ENCODE assay signal across 28 mouse cellular contexts in genomic region chr14:31486465-31486864, GRCm38 (mm10). TPM values are rescaled to one million over a fixed set of nuclear protein-coding genes. Genes with fewer than 3 reads are reported as not detected.
DNase-seq lines count a peak whose midpoint lies in the region; ATAC-seq and TF ChIP-seq lines count a peak whose summit lies in the region.
"Had no signal": no experiment of that assay in that cellular context is flagged by ENCODE, and none has a peak within 500 bp of the region (broad histone marks: within the 10 kb centered on the region; RNA-seq: fewer than 3 reads in every experiment).

No protein-coding gene starts in this region.

- H3K36me3 ChIP-seq in forebrain, postnatal 0 days (ENCODE audit: insufficient read depth), result peaks cover 66% of the 10 kb centered on the region
- peaks cover 77% of the 10 kb centered on the region for H3K36me3 ChIP-seq in forebrain, embryonic 15.5 days
- H3K36me3 ChIP-seq in hindbrain, postnatal 0 days (ENCODE audit: insufficient read depth, low read length), result peaks cover 73% of the 10 kb centered on the region
- peaks cover 91% of the 10 kb centered on the region for H3K36me3 ChIP-seq in hindbrain, embryonic 13.5 days
- peaks cover 63% of the 10 kb centered on the region; the same call in 1 of the 2 replicates for H3K36me3 ChIP-seq in lung, postnatal 0 days (ENCODE audit: insufficient read depth, low read length)

- no peak overlapping the region for H3K27ac ChIP-seq in forebrain, postnatal 0 days (ENCODE audit: low read depth, low read length)
- no peak overlapping the region for H3K27ac ChIP-seq in forebrain, embryonic 15.5 days (replicated peaks)
- no peak overlapping the region for H3K27ac ChIP-seq in hindbrain, postnatal 0 days
- no peak overlapping the region for H3K27ac ChIP-seq in hindbrain, embryonic 13.5 days
- no peak overlapping the region for H3K27ac ChIP-seq in lung, postnatal 0 days (ENCODE audit: low read length)
- H3K27ac ChIP-seq: heart, embryonic 13.5 days; hindbrain, embryonic 14.5 days; intestine, embryonic 15.5 days; limb, embryonic 15.5 days; neural tube, embryonic 15.5 days; stomach, embryonic 15.5 days had no signal

- no peaks in the 10 kb centered on the region for H3K27me3 ChIP-seq in forebrain, postnatal 0 days (ENCODE audit: insufficient read depth, low read length)
- H3K27me3 ChIP-seq in forebrain, embryonic 15.5 days, result no peaks in the 10 kb centered on the region
- H3K27me3 ChIP-seq in hindbrain, postnatal 0 days (ENCODE audit: insufficient read depth, low read length), result no peaks in the 10 kb centered on the region
- H3K27me3 ChIP-seq in hindbrain, embryonic 13.5 days, result no peaks in the 10 kb centered on the region
- no peaks in the 10 kb centered on the region for H3K27me3 ChIP-seq in lung, postnatal 0 days (replicated peaks; ENCODE audit: insufficient read depth, low read length)
- H3K27me3 ChIP-seq: heart, embryonic 13.5 days; intestine, embryonic 15.5 days; limb, embryonic 15.5 days; neural tube, embryonic 15.5 days; stomach, embryonic 15.5 days had no signal

- H3K4me2 ChIP-seq in forebrain, postnatal 0 days (ENCODE audit: low read depth), result no peak overlapping the region
- H3K4me2 ChIP-seq in forebrain, embryonic 15.5 days (replicated peaks), result no peak overlapping the region
- no peak overlapping the region for H3K4me2 ChIP-seq in hindbrain, postnatal 0 days (ENCODE audit: low read depth, low read length)
- no peak overlapping the region for H3K4me2 ChIP-seq in hindbrain, embryonic 13.5 days
- no peak overlapping the region for H3K4me2 ChIP-seq in lung, postnatal 0 days (replicated peaks; ENCODE audit: low read depth, low read length)
- H3K4me2 ChIP-seq: heart, embryonic 13.5 days; hindbrain, embryonic 14.5 days; intestine, embryonic 15.5 days; limb, embryonic 15.5 days; neural tube, embryonic 15.5 days; stomach, embryonic 15.5 days had no signal

- ATAC-seq in forebrain, postnatal 0 days, result no peak
- no peak for ATAC-seq in forebrain, embryonic 15.5 days (replicated peaks)
- no peak for ATAC-seq in hindbrain, postnatal 0 days
- ATAC-seq in hindbrain, embryonic 13.5 days (ENCODE audit: low FRiP score), result no peak
- ATAC-seq in lung, postnatal 0 days, result no peak
- peak; percentile 46; the same call in 1 of the 2 replicates for ATAC-seq in megakaryocyte progenitor cell, adult 5-6 weeks (replicated peaks; ENCODE audit: poor library complexity)
- ATAC-seq: CD4-positive, CD25-positive, alpha-beta regulatory T cell, adult 4 months; forebrain, embryonic 14.5 days; intestine, embryonic 15.5 days; midbrain, embryonic 16.5 days had no signal

- 82% methylated on average over 4 of the region's 4 CpGs for WGBS in forebrain, postnatal 0 days
- WGBS in forebrain, embryonic 15.5 days, result 87% methylated on average over 4 of the region's 4 CpGs
- 83% methylated on average over 4 of the region's 4 CpGs for WGBS in hindbrain, postnatal 0 days
- WGBS in hindbrain, embryonic 13.5 days, result 83% methylated on average over 4 of the region's 4 CpGs
- WGBS in lung, postnatal 0 days, result 82% methylated on average over 4 of the region's 4 CpGs

- 0 out of 2 replicates have a peak, but pooled peaks have one; percentile 13 for TF ChIP-seq CTCF in forebrain, postnatal 0 days (IDR thresholded peaks at IDR 0.05; ENCODE audit: low read depth)
- TF ChIP-seq CTCF in hindbrain, postnatal 0 days (IDR thresholded peaks at IDR 0.05; ENCODE audit: low read depth), result peak; percentile 23; the same call in 1 of the 2 replicates
- peak; percentile 30 for TF ChIP-seq CTCF in lung, postnatal 0 days (IDR thresholded peaks at IDR 0.05)

- H3K9ac ChIP-seq in forebrain, postnatal 0 days, result no peak overlapping the region
- H3K9ac ChIP-seq in forebrain, embryonic 15.5 days (replicated peaks), result no peak overlapping the region
- no peak overlapping the region for H3K9ac ChIP-seq in hindbrain, postnatal 0 days (replicated peaks; ENCODE audit: low read length)
- H3K9ac ChIP-seq in hindbrain, embryonic 13.5 days, result no peak overlapping the region
- no peak overlapping the region for H3K9ac ChIP-seq in lung, postnatal 0 days (replicated peaks; ENCODE audit: low read depth)
- H3K9ac ChIP-seq: heart, embryonic 13.5 days; hindbrain, embryonic 14.5 days; intestine, embryonic 15.5 days; limb, embryonic 15.5 days; neural tube, embryonic 15.5 days; stomach, embryonic 15.5 days had no signal

- no peak for DNase-seq in forebrain, postnatal 0 days
- no peak for DNase-seq in hindbrain, postnatal 0 days (ENCODE audit: low spot score)
- no peak for DNase-seq in lung, postnatal 0 days (ENCODE audit: low spot score)
- no peak for DNase-seq in lung, postnatal 25 days (ENCODE audit: low spot score)
- no peak for DNase-seq in frontal cortex, postnatal 25 days (ENCODE audit: low spot score in 2 of 2)
- DNase-seq: cerebellum, adult 2 months; cerebellum, postnatal 36 days; embryo, embryonic 11 days; heart, adult 11 months; heart, postnatal 36 days; kidney, postnatal 25 days; left cerebral cortex, postnatal 4 days; lung, adult 2 months; lung, postnatal 36 days; right cerebral cortex, adult 18-20 months; thymus, adult 18-20 months had no signal

- TF ChIP-seq EP300 in lung, postnatal 0 days (IDR thresholded peaks at IDR 0.05), result no peak

- H3K4me3 ChIP-seq in forebrain, postnatal 0 days (ENCODE audit: low read depth, low read length), result no peak overlapping the region
- no peak overlapping the region for H3K4me3 ChIP-seq in forebrain, embryonic 15.5 days
- no peak overlapping the region for H3K4me3 ChIP-seq in hindbrain, postnatal 0 days (ENCODE audit: low read length)
- H3K4me3 ChIP-seq in hindbrain, embryonic 13.5 days, result no peak overlapping the region
- no peak overlapping the region for H3K4me3 ChIP-seq in lung, postnatal 0 days (ENCODE audit: low read depth, low read length)
- H3K4me3 ChIP-seq: heart, embryonic 13.5 days; intestine, embryonic 15.5 days; limb, embryonic 15.5 days; neural tube, embryonic 15.5 days; stomach, embryonic 15.5 days had no signal

- H3K9me3 ChIP-seq in forebrain, postnatal 0 days (ENCODE audit: low read length), result no peaks in the 10 kb centered on the region
- H3K9me3 ChIP-seq in forebrain, embryonic 15.5 days, result no peaks in the 10 kb centered on the region
- no peaks in the 10 kb centered on the region for H3K9me3 ChIP-seq in hindbrain, postnatal 0 days (ENCODE audit: low read length)
- no peaks in the 10 kb centered on the region for H3K9me3 ChIP-seq in hindbrain, embryonic 13.5 days
- no peaks in the 10 kb centered on the region for H3K9me3 ChIP-seq in lung, postnatal 0 days (ENCODE audit: low read length)
- H3K9me3 ChIP-seq: heart, embryonic 13.5 days; intestine, embryonic 15.5 days; limb, embryonic 15.5 days; neural tube, embryonic 15.5 days; stomach, embryonic 15.5 days had no signal

- no peaks in the 10 kb centered on the region for H3K4me1 ChIP-seq in forebrain, postnatal 0 days (ENCODE audit: insufficient read depth)
- no peaks in the 10 kb centered on the region for H3K4me1 ChIP-seq in forebrain, embryonic 15.5 days
- H3K4me1 ChIP-seq in hindbrain, postnatal 0 days (ENCODE audit: insufficient read depth, low read length), result no peaks in the 10 kb centered on the region
- no peaks in the 10 kb centered on the region for H3K4me1 ChIP-seq in hindbrain, embryonic 13.5 days (replicated peaks)
- H3K4me1 ChIP-seq in lung, postnatal 0 days (ENCODE audit: insufficient read depth, low read depth, low read length), result no peaks in the 10 kb centered on the region
- H3K4me1 ChIP-seq: heart, embryonic 13.5 days; intestine, embryonic 15.5 days; limb, embryonic 15.5 days; neural tube, embryonic 15.5 days; stomach, embryonic 15.5 days had no signal

RNA-seq across cellular contexts. Expression of gene Eaf1, which starts 7.7 kb away (rescaled TPM):
- total RNA-seq in forebrain, postnatal 0 days (2014; rRNA removed), result 10.1 and 11.8 TPM in 2 replicates
- 3.5 and 5.5 TPM in 2 replicates for polyA plus RNA-seq in forebrain, postnatal 0 days (2015; fragmentation: Nextera tagmentation; extraction: Ambion mirVana)
- 11.0 and 11.2 TPM in 2 replicates for polyA plus RNA-seq in forebrain, embryonic 15.5 days (2015; fragmentation: Nextera tagmentation; extraction: Ambion mirVana)
- 8.6 and 11.7 TPM in 2 replicates for total RNA-seq in hindbrain, postnatal 0 days (2014; rRNA removed)
- 6.3 and 6.4 TPM in 2 replicates for polyA plus RNA-seq in hindbrain, postnatal 0 days (2015; fragmentation: Nextera tagmentation; extraction: Ambion mirVana)
- polyA plus RNA-seq in hindbrain, embryonic 13.5 days (2015; fragmentation: Nextera tagmentation; extraction: Ambion mirVana), result 9.6 and 10.9 TPM in 2 replicates
- polyA plus RNA-seq in lung, postnatal 0 days (2015; fragmentation: Nextera tagmentation; extraction: Ambion mirVana), result 10.0 and 11.3 TPM in 2 replicates
- total RNA-seq in megakaryocyte progenitor cell, adult 5-6 weeks (2015), result 28.3 and 30.7 TPM in 2 replicates
- 25.3 and 34.4 TPM in 2 replicates for total RNA-seq in megakaryocyte progenitor cell, adult 5-6 weeks (2017)

RNA-seq across cellular contexts. Expression of gene Mettl6, which starts 8.4 kb away (rescaled TPM):
- total RNA-seq in forebrain, postnatal 0 days (2014; rRNA removed), result 35.7 and 43.4 TPM in 2 replicates
- polyA plus RNA-seq in forebrain, postnatal 0 days (2015; fragmentation: Nextera tagmentation; extraction: Ambion mirVana), result 33.5 and 40.0 TPM in 2 replicates
- polyA plus RNA-seq in forebrain, embryonic 15.5 days (2015; fragmentation: Nextera tagmentation; extraction: Ambion mirVana), result 55.4 and 62.4 TPM in 2 replicates
- 14.8 and 14.9 TPM in 2 replicates for total RNA-seq in hindbrain, postnatal 0 days (2014; rRNA removed)
- 32.7 and 36.8 TPM in 2 replicates for polyA plus RNA-seq in hindbrain, postnatal 0 days (2015; fragmentation: Nextera tagmentation; extraction: Ambion mirVana)
- polyA plus RNA-seq in hindbrain, embryonic 13.5 days (2015; fragmentation: Nextera tagmentation; extraction: Ambion mirVana), result 54.1 and 55.0 TPM in 2 replicates
- polyA plus RNA-seq in lung, postnatal 0 days (2015; fragmentation: Nextera tagmentation; extraction: Ambion mirVana), result 40.9 and 49.1 TPM in 2 replicates
- total RNA-seq in megakaryocyte progenitor cell, adult 5-6 weeks (2015), result 45.4 and 47.6 TPM in 2 replicates
- total RNA-seq in megakaryocyte progenitor cell, adult 5-6 weeks (2017), result 85.2 and 126 TPM in 2 replicates

RNA-seq across cellular contexts. Expression of gene Sh3bp5, which starts 50.6 kb away (rescaled TPM):
- total RNA-seq in forebrain, postnatal 0 days (2014; rRNA removed), result 58.2 and 67.9 TPM in 2 replicates
- 132 and 165 TPM in 2 replicates for polyA plus RNA-seq in forebrain, postnatal 0 days (2015; fragmentation: Nextera tagmentation; extraction: Ambion mirVana)
- 111 and 115 TPM in 2 replicates for polyA plus RNA-seq in forebrain, embryonic 15.5 days (2015; fragmentation: Nextera tagmentation; extraction: Ambion mirVana)
- 41.6 and 53.9 TPM in 2 replicates for total RNA-seq in hindbrain, postnatal 0 days (2014; rRNA removed)
- 127 and 149 TPM in 2 replicates for polyA plus RNA-seq in hindbrain, postnatal 0 days (2015; fragmentation: Nextera tagmentation; extraction: Ambion mirVana)
- polyA plus RNA-seq in hindbrain, embryonic 13.5 days (2015; fragmentation: Nextera tagmentation; extraction: Ambion mirVana), result 140 and 142 TPM in 2 replicates
- polyA plus RNA-seq in lung, postnatal 0 days (2015; fragmentation: Nextera tagmentation; extraction: Ambion mirVana), result 37.9 and 38.4 TPM in 2 replicates
- 4.5 and 6.2 TPM in 2 replicates for total RNA-seq in megakaryocyte progenitor cell, adult 5-6 weeks (2015)
- 3.6 and 5.2 TPM in 2 replicates for total RNA-seq in megakaryocyte progenitor cell, adult 5-6 weeks (2017)
